Mouse (Mus musculus): ENCODE measurements around the gene Cacna2d4.
"Not testable (repeated sequence)": the region's sequence is repeated elsewhere in the genome, so short reads cannot be mapped to it uniquely, and the experiment has no call there.

The Cacna2d4 gene

DNA sequence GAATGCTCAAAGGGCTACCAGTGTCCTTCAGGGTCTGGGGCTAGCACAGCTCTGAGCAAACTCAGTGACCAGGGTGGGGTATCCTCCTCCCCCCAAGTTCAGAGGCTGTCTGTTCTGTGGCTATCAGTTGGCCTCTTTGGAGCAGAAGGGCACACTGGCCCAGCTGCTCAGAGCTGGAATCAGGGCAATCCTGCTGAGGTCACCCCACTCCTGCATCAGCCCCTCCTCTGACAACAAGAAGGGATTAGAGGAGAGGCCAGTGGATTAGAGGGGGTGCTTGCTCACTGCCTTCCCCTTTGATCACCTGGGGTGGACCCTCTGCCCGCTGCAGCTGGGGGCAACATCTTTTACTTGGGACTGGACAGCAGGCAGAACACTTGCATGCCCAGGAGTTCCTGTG is at the start of gene Cacna2d4:
Gene Cacna2d4 (plus strand): TSS at position 286 of the 400 bp plus-strand sequence.
- DNase-seq (ENCODE audit: low read depth, low spot score), result peak; percentile 73

DNA sequence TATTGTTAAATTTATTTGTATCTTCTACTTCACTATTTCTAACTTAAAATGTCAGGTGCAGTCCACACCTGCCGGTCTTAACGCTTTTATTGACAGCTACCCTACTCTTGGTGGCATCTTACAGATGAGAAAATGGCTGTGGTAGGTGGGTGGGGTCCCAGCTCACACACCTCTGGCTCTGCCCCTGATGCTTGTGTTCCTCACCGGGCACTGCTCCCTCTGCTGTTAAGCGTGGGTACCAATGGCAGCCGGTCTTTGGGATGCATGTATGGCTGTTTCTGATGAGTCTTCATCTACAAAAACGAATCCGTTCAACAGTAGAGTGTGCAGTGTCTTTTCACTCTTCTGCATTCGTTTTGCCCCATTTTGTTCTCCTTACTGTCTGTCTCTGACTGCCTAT is 49.7 kb upstream of the Cacna2d4 start:
- DNase-seq (ENCODE audit: low read depth, low spot score), result no peak

DNA sequence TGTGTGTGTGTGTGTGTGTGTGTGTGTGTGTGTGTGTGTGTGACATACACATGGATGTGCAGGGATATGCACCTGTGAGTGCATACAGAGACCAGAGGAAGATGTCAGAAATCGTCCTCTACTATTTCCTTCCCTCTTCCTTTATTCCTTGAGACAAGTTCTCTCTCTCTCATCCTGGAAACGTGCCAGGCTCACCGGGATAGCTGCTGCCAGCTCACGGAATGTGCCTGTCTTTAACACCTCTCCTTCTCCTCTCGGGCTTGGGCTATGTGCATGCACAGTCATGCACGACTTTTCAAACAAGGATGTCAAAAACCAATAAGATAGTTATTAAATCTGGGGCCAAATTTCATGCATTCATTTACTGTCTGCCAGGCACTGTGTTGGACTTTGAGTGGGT is 48.7 kb upstream of the Cacna2d4 start:
- no peak for DNase-seq (ENCODE audit: low read depth, low spot score)

DNA sequence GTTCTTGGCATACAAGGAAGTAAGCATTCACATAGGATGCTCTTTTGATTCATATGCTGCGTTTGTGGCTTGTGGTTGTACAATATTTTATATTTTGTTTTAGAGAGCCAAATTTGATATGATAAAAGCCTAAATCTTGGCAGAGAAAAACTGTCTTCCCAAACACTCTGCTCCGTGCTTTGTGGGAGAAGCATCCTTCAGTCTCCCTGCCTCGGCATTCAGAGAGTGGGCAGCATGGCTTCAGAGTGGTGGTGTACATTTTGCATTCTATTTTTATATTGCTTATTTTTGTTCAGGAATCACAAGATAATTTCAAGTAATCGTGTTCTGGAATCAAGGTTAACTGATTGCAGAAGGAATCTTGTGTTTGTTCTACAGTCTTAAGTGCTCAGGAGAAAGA is 44.8 kb upstream of the Cacna2d4 start:
- no peak for DNase-seq (ENCODE audit: low read depth, low spot score)

DNA sequence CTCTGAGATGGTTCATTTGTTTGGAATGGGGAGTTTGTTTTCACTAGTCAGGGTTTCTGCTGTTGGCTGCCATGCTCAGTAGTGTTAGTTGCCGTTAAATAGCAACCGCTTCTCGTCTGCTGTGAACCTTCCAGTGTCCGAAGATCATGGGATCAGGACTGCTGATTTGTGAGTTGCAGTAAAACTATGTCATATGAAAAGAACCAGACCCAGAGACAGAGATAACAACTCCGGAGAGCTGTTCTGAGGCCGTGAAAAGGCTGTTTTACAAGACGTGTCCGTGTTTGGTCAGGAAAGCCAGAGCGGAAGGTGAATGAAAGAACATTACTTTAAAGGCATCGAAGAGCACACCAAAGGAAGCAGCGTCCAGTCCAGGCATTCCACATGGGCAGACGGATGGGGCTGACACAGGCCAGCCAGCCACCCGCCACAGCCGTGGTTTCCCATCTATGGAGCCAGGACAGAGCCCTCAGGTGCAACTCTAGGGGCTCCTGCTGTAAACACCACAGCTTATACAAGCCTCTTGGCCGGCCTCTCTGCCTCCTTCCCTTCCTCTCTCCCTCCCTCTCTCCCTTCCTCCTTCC is 42.7 kb upstream of the Cacna2d4 start:
- no peak for DNase-seq (ENCODE audit: low read depth, low spot score)

DNA sequence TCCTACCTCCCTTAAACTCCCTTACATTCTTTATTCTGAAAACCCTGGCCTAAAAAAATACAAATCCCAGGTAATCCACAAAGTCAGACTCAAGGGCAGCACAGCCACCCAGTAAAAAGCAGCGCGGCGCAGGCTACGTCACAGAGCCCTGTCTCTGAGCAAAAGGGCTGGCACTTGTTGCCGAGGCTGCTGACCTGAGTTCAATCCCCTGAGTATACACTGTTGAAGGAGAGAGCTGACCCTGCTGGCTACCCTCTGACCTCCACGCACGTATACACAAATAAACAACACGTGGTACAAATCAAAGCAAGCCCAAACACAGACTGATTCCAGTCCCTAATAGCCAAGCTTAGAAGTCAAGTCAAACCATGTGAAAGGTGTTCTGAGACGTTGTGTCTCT is 42.2 kb upstream of the Cacna2d4 start:
- no peak for DNase-seq (ENCODE audit: low read depth, low spot score)

DNA sequence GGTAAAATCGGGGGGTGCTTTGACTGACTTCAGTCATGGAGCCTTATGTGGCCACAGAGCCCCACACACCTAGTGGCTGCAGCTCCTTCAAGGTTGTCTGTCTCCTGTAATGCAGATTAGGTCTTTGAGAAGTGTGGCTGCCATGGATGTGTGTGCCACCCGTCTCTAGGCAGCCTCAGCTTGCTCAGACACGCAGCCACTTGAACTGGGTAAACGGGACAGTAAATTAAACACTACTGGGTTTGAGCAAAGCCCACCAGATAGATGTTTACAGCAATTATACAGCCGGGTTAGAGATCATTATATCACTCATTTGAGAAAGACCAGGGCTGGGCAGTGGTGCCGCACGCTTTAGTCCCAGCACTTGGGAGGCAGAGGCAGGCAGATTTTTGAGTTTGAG is 41.7 kb upstream of the Cacna2d4 start:
- no peak for DNase-seq (ENCODE audit: low read depth, low spot score)

DNA sequence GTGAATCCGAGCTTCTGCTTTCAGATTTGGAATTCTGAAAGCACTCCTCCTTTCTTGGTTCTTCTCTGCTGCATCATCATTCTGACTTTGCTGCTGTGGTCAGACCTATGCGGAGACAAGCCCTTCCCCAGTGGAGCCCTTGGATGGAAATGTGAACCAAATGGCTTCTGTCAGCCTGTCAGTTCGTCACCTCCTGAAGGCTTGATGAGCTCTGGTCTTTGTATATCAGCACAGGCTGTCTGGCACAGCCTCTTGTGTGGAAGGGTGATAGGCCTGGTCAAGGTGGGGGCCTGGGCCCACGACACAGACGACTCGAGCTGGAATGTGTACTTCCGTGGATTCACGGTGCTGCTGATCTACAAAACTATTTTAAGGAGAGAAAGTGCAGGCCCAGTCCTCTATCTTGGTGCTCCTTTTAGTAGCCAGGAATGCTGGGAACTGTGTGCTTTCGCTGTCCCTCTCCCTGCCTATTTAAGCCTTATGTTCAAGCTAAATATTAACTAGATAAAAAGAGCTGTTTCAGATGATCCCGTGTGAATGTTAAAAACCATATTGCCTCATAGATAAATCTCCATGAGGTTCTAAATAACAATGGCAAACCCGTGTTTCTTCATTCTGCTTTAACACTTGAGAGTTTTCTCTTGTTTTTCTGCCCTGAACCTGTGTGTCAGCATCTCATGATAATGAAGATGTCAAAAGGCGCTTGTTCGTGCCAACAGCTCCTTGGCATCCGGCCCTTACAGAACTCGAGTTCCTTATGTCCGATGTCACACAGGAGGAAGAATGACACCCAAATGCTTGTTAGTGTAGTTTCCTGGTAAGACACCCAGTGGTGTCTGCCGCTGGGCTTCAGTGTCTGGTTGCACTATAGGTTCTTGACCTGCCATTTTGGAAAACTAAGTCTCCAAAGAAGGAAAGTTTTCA is 39.7 kb upstream of the Cacna2d4 start, which contains the start of gene Cacna1c:
Gene Cacna1c (minus strand): TSS at position 37 of the 924 bp plus-strand sequence.
- no peak for DNase-seq (ENCODE audit: low read depth, low spot score)

DNA sequence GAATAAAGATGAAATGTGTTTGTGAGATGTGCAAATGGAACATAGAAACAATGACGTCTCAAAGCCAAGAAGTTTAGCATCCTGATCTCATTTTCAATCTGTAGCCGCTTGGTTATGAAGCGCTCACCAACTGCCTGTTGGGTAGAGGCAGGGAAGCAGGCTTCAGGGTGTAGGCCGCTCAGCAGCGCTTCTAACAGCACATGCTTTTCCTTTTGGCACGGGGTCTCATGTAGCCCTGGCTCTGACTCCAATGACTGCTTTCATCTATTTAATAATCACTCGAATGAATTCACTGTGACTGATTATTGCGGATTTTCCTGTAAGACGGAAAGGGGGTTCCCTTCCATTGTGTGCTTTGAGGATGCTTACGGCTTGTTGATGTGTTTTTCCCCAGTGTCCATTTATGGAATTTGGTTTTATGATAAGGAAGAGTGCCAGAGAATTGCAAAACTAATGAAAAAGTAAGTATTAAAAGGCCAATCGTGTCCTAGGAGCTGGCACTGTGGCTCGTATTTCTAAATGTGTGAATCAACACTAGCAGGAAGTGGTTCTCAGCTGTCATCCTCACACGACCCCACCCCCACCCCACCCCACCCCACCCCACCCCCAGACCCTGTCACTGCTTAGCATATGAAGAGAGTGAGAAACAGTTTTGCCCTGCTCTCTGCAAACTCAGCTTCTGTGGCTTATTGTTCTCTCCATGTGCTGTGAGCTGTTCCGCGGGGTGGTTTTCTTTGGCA is 37.6 kb upstream of the Cacna2d4 start:
- no peak for DNase-seq (ENCODE audit: low read depth, low spot score)

DNA sequence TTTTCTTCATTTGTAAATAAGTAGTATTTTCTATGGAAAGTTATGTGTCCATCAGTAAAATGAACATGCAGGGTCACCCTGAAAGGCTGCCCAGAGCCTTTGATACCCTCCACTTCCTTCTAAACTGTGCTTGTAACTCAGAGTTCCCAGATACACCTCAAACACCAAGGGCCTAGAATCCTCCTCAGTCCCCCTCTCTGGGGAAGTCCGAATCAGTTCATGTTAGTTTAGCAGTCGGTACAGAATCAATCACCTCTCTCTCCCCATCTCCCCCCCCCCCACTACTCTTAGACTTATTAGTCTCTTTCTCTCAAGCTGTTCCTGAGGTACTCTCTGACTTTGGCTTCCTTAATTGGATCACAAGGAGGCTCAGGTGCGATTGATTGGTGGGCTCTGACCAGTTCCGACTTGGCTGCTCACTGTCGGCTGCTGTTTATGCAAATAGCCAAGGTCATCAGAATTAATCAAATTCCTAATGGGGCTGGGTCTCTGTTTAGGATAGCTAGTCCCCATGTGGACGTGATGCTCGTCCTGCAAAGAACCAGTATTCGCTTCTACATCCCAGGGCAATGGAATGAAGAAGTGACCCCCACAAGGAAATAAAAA is 36.9 kb upstream of the Cacna2d4 start:
- no peak for DNase-seq (ENCODE audit: low read depth, low spot score)

DNA sequence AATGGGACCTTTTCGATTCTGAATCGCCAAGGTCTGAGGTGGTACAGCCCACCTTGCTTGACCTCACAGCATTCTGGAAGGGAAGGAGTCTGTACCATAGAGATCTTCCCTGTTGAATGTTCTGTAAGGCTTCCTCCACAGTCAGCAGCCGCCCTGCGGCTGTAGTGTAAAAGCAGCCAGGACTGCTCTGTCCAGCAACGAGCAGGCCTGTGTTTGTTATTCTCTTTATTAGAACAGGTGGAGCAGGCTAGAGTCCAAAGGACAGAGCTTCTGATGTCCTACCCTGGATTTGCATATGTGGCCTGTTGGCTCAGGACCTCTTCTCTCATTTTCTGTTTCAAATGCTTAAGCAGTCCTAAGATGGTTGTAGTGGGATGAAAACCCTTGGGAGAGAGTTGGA is 36.0 kb upstream of the Cacna2d4 start:
- DNase-seq (ENCODE audit: low read depth, low spot score), result no peak

DNA sequence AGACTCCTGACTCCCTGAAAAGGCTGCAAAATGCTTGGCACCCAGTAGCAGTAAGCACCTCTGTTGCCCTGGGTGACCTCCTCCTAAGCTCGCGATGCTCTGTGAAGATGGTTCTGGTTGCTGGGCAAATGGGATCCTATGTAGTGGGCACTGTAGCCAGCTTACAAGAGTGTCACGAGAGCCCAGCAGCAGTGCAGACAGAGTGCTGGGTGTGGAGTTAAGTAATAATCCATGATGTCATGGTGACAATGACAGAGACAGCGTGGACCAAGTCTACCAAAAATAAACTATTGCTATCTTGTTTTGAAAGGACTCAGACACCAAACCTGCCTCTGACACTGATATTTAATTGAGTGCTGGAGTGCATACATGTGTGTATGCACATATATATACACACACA is 34.8 kb upstream of the Cacna2d4 start:
- DNase-seq (ENCODE audit: low read depth, low spot score), result no peak

DNA sequence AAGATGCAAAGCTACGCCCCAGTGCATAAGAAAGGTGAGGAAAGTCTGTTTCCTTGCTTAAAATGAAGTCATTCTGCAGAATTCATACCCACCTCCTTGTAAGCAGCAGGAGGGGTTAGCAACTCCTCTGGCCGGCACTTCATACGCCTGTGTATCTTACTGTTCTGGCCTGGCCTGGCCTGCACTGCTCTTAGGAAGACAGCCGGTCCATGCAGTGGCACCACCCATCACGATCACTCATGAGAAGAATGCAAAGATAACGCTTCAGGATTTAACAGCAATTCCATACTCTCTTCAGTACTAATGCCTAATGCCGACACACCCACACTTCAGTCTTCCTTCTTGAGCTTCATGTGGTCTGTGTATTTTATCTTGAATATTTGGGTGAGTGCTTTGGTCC is 32.0 kb upstream of the Cacna2d4 start:
- no peak for DNase-seq (ENCODE audit: low read depth, low spot score)

DNA sequence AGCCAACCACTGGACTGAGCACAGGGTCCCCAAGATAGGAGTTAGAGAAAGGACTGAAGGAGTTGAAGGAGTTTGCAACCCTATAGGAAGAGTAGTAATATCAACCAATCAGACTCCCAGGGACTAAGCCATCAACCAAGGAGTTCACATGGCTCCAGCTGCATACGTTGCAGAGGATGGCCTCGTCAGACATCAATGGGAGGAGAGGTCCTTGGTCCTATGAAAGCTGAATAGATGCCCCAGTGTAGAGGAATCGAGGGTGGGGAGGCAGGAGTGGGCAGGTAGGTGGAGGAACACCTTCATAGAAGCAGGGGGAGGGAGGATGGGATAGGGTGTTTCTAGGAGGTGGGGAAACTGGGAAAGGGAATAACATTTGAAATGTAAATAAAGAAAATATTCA is 31.4 kb upstream of the Cacna2d4 start:
- DNase-seq (ENCODE audit: low read depth, low spot score), result no peak

DNA sequence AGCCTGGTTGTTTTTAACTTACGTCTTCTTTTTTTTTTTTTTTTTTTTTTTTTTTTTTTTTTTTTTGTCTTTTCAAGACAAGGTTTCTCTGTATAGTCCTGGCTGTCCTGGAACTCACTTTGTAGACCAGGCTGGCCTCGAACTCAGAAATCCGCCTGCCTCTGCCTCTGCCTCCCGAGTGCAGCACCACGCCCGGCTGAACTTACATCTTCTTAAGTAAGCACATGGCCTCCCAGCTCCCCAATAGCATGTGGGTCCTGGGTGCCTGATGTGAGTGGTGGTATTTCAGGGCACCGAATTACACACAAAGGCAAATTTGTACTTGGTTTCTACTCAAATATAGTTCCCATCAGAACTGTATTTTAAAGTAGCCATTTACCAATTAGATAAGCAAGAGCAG is 30.3 kb upstream of the Cacna2d4 start:
- DNase-seq (ENCODE audit: low read depth, low spot score), result not testable (repeated sequence)

DNA sequence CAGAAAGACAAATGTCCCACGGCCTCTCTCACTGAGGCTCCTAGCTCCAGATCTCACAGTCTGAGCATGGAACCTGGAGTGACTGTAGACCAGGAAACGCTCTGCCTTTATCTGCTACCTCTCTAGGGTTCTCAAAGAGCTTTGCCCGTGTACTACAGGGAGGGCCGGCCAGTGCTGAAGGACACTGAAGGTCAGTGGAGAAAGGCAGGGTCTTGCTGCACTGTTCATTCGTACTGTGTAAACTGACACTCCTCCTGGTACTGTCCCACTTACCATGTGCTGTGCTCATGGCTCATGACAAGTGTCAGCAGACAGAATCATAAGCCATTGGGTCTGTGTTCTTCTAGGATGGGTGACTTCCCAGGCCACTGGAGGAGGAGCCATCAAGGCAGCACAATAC is 23.0 kb upstream of the Cacna2d4 start:
- no peak for DNase-seq (ENCODE audit: low read depth, low spot score)

DNA sequence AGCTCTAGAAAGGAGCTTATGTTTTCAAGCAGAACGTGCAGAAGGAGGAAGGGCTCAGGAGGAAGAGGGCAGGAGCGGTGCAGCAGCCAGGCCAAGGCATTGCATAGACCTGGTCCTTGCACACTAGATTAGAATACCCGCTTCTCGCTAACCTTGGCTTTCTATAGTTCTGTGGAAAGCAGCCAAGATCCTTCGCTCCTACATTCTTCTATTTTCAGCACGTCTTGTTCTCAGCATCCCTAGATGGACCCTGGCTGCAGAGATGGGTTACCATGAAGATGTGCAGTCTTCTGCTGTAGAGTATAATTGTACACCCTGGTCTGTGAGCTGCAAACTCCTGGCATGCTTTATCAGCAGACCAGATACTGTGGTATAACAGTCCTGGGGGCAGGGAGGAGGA is 22.1 kb upstream of the Cacna2d4 start:
- DNase-seq (ENCODE audit: low read depth, low spot score), result no peak

DNA sequence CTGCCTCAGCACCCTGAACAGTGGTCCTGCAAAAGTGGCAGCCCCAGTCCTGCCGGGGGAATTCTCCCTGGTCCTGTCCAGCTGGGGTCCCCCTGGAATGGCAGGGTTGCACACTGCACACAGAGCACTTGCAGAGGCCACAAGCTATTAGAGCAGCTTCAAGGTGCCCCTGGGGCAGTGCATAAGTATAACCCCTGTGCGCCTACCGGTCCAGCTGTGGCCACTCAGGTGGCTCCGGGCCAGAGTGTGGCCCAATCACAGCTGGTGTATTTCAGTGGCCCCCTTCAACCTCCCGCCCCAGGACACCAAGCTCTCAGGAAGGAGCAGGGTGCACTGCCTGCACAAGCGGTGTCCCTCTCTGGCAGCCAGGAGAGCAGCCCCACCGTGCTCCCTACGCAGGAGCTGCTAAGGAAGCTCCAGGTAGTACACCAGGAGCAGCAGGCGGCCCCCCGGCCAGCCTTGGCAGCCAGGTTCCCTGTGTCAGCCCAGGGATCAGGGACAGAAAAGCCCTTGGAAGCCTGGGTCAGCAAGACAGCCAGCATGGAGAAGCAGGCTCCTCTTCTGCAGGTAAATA is 21.2 kb upstream of the Cacna2d4 start:
- DNase-seq (ENCODE audit: low read depth, low spot score), result no peak

DNA sequence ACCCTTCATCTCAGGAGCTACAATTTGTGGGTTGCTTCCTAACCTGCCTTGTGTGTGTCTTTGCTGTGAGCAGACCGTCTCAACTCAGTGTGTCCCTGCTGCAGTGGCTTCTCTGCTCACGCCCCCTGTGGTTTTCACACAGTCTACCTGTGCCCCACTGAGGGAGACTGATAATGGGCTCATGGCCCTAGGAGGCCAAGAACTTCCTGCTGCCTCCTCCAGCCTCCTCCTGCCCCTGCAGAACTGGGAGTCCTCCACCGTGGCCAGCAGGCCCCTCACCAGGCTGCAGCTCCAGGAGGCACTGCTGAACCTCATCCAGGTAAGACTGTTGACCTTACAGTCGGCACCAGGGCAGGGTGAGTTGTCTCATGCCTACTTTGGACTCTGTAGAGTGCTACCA is 18.7 kb upstream of the Cacna2d4 start:
- no peak for DNase-seq (ENCODE audit: low read depth, low spot score)

DNA sequence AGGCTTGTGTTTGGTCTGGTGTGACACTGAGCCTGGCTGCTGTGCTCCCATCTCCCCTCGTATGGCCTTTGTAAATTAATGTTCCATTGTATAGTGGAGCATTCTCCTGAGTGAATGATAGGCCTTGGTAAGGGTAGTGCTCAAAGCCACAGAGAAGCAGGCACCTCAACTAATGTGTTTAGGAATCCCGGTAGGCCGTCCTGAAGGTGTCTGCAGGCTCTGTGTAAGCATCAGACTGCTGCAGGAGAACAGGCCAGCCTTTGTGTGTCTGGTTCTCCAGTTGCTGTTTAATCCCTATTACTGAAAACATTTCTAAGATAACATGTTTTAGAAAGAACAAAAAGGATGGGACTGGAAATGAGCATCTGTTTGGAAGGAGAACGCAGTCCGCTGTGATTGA is 17.7 kb upstream of the Cacna2d4 start:
- DNase-seq (ENCODE audit: low read depth, low spot score), result no peak

DNA sequence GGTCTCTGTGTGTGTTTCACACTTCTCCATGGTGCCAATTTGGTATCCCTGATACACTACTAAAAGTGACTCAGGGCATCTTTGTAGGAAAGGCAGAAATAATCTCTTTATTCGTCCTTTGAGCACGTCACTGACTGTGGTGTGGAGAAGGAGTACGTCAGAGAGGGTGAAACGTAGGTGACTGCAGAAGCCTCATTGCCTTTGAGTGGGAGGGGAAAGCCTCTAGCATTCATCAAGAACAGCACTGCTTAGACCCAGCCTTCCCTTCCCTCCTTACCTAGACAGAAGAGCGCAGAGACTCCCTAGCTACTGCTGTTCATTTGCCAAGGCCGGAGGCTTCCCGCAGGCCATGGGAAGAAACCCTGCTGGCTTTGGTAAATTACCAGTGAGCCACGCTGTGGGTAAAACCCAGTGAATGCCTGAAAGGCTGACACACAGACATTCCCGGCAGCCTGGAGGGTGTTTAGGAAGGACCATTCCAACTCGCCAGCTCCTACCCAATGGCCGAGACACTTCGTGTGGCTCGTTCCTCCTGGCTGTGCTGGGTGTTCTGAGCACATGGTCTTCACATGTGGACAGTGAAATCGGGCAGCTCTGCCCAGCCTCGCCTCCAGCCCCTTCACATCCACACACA is 17.0 kb upstream of the Cacna2d4 start:
- no peak for DNase-seq (ENCODE audit: low read depth, low spot score)
